Mouse (Mus musculus): ENCODE results near the gene Drd4.
"Not testable (repeated sequence)": the region's sequence is repeated elsewhere in the genome, so short reads cannot be mapped to it uniquely, and the experiment has no call there.

Gene Drd4

DNA sequence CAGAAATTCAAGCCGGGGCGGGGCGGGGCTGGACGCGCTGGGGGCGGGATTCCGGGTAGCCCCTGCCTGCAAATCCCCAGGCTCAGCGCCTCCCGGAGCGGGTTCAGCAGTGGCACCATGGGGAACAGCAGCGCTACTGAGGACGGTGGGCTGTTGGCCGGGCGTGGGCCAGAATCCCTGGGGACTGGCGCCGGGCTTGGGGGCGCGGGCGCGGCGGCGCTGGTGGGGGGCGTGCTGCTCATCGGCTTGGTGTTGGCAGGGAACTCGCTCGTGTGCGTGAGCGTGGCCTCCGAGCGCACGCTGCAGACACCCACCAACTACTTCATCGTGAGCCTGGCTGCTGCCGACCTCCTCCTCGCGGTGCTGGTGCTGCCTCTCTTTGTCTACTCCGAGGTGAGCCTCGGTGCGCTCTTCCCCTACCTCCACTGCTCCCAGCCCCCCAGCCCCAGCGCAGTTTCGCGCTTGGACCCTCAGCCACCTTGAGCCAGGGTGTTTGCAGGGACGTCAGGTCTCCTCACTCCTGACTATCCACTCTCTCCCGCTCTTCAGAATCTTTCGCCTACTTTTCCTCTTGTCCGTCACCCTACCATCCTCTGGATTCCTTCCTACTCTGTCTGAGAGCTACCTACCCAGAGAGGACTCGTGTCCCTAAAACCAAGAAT is at the start of gene Drd4:
Gene Drd4 (plus strand): TSS at position 86 of the 662 bp plus-strand sequence.
- no peak for DNase-seq (ENCODE audit: low spot score in 2 of 2)

DNA sequence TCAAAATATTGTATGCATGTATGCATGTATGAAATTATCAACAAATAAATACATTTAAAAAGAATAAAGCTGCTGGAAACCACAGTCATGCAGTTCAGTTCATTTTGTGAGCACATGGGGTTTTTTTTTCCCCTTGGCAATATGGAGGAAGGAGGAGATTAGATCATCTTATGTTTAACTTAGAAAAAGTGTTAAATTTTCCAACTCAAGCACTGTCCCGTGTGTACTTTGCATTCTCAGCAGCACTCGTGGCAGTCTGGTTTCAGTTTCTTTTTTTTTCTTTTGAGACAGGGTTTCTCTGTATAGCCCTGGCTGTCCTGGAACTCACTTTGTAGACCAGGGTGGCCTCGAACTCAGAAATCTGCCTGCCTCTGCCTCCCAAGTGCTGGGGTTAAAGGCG is 41.3 kb upstream of the Drd4 start:
- not testable (repeated sequence) for DNase-seq (ENCODE audit: low spot score in 2 of 2)

DNA sequence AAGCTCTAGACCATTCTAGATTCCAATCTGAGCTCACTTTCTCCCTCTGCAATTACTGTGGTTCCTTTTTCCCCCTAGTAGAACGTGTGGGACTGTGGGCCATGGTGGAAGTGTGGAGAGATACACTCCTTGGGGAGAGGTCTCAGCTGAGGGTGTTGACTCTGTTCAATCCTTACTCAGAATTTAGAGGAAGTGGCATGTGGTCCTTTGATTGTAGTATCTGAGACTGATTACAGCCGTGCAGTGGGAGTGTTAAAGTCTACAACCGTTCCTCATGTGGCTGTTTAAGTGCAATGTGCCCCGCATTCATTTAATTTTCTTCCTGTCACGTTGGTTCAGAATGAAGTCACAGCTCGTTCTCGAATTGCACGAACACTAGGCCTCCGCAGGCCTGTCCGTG is 35.6 kb upstream of the Drd4 start:
- no peak for DNase-seq (ENCODE audit: low spot score in 2 of 2)

DNA sequence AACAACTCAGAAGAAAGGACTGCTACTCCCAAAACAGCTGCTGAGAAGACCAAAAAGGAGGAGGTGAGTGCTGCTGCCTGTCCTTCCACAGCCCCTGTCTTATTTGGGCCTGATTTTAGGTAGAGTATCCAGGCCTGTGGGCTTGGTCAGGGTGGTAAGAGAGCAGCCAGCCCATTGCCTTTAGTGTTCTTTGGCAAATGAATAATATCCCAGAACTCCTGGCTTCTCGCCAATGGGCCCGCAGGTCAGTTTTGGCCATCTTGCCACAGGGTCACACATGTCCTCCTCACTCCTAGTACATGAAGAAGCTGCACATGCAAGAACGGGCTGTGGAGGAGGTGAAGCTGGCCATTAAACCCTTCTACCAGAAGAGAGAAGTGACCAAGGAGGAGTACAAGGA is 30.3 kb upstream of the Drd4 start:
- DNase-seq (ENCODE audit: low spot score in 2 of 2), result no peak

DNA sequence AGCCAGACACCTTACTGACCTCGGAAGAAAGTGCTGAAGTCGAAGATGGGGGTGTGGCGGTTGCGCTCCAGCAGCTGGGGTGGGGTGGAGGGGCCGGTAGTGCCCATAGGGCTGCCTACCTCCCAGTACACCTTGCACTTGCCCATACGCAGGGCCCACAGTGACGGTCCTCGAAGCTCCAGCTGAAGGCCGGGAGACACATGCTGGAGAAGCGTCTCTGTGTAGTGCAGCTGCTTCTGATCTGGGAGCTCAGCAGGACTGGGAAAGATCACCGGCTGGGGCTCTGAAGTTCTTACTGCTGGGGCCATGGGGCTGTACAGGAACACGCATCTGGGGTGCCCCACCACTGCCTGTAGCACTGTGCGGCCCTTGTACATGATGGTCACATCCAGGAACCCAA is 28.2 kb upstream of the Drd4 start:
- DNase-seq (ENCODE audit: low spot score in 2 of 2), result no peak

DNA sequence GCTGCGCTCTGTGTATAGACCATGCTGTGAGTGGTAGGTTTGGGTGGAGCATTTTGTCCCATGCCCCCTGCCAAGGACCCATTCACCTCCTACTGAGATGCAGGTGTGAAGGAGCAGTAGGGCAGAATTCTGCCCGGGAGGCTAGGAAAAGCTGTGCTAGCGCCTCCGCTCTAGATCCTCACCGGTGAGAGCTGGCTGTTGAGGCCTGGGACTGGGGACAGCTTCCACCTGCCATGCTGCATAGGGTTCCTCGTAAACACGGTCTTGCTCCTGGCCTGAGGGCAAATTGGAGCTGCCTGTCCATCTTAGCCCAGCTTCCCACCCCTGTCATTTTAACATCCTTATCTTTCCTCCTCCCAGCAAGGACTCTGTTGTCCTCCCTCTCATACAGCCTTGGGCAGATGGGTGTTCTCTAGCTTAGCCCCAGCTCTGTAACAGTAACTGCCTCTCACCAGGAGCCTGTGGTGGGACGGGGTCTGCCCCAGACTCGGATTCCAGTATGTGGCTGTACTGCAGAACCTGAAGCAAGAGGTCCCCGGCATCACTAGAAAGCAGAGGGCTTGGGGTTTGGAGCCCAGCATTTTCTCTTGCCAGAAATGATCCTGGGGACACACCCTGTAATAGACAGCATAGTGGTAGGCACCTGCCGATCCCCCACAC is 27.6 kb upstream of the Drd4 start:
- DNase-seq (ENCODE audit: low spot score in 2 of 2), result no peak

DNA sequence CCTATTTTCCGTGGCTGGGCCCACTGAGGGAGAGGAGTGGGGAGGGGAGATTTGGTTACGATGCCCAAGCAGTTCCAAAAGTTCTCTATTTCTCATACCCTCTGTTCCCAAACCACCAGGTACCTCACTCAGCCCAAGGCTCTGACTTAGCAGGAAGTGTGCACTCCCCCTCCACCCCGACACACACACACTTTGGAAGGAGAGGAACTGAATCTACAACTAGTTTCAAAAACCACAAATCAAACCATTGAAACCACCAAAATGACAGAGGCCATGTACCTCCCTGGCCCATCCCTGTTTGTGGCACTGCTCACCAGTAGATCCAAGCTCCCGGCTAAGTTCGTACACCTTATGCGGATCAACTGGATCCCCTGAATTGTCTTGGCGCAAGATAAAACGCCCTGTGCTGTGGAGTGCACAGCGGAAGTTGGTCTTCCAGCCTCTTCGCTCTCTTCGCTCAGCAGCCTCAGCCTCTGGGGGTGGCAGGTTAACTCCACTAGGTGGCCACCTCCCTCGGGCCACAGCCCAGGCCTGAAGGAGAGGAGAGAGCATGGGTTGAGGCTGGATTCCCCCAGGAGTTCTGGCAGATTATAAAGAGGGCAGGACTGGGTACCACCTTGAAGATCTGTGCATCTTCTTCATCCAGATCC is 26.9 kb upstream of the Drd4 start:
- DNase-seq (ENCODE audit: low spot score in 2 of 2), result no peak

DNA sequence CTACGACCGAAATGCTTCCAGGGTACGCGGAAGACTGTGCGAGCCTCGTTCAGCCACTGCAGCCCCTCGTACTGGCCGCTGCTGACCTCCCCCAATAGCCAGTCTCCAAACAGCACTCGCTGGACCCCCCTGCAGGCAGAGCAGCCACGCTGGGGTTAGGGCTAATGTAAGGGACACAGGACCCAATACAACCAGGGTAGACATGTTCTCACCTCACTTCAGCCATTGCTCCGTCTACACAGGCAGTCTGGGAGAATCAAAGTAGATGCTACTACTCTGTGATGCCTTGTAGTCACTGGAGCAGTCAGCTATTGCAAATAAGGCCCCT is 26.4 kb upstream of the Drd4 start:
- no peak for DNase-seq (ENCODE audit: low spot score in 2 of 2)

DNA sequence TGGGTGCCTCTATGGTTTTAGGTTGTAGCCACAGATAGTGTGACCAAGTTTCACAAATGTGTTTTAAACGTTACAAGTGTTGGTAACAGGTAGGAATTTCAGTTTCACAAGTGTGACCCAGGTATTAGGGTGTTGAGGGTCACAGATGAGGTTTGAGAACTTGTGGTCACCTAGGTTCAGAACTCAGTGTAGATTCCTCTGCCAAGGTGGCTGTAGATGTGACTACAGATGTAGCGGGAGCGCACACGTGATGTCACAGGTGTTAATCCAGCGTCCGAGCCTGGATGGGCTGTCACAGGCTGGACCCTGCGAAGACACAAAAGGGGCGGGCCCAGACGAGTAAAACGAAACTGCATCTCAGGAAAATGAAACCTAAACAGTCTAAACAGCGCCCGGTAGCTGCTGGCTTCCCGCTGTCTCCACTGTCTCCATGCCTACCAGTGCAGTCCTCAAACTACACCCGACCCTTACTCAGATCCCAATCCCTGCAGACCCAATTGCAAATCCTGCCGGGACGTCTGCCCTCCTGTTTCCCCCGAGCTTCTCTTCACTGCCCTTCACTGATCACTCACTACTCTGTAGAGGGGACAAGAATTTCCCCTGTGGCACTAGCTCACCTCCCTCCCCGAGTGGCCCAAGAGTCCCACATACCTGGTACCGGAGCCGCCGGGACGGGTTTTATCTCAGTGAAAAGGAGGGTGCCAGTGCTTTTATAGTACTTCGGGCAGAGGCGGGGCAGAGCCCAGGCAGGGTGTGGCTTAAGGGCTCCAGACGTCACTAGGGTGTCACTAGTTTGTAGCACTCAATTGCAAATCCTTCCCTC is 25.9 kb upstream of the Drd4 start, which contains the start of gene Irf7:
Gene Irf7 (minus strand): TSS at position 743 of the 823 bp plus-strand sequence.
- DNase-seq (ENCODE audit: low spot score in 2 of 2), result peak; percentile 68

DNA sequence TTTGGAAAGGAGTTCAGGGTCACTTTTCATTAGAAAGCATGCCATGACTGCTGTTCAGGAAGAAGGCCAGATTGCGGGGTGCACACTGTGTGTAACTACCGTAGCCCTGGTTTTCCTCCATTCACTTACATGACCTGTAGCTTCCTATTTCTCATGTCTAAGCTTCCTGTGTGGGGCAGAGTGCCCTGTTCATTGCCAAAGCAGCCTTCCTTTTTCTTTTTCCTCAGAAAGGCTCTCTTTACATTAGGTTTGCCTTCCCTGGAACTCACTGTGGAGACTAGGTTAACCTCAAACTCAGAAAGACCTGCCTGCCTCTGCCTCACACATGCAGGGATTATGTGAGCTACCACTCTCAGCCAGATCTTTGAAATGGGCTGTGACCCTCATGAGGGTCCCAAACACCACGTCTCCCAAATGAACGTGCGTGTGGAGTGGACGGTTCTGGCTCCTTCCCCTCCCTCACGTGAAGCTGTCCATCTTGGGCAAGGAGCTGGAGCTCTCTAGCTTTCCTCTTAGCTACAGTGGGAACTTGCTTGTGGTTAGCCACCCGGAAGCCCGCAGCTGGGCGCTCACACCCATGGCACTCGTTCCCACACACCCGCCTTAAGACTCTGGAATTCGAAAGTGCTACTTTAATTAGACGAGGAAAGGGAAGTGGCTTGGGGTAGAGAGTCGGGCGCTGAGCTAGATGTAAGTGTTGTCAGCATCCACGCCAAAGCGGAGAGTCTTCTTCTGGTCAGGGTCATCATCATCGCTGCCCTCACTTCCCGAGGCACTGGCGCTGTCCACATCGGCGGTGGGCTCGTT is 23.1 kb upstream of the Drd4 start:
- DNase-seq (ENCODE audit: low spot score in 2 of 2), result no peak

DNA sequence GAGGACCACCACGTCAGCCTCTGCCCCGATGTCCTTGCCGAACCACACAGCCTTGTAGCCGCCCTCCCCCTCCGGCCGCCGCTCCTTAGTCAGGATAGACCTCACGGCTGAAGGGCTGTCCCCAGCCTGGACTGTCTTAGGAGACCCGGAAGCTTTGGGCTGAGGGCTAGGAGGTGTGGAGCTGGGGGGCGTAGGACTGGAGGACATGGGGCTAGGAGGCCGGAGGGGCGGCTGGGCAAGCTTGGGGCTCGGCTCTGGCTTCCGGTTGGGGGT is 22.6 kb upstream of the Drd4 start:
- DNase-seq (ENCODE audit: low spot score in 2 of 2), result no peak

DNA sequence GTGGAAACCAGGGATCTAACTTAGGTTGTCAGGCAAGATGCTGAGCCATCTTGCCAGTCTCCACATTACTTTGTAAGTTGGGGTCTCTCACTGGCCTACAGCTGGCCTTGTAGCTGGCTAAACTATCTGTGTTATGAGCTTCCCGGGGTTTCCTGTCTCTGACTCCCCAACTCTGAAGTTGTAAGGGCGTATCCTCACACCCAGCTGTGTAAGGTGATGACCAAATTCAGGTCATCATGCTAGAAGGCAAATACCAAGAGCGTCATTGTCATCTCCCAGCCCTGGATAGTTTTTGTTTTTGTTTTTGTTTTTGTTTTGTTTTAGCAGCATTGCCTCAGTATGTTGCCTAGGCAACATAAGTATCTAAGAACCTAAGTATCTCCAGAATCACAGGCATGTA is 21.2 kb upstream of the Drd4 start:
- DNase-seq (ENCODE audit: low spot score in 2 of 2), result no peak

DNA sequence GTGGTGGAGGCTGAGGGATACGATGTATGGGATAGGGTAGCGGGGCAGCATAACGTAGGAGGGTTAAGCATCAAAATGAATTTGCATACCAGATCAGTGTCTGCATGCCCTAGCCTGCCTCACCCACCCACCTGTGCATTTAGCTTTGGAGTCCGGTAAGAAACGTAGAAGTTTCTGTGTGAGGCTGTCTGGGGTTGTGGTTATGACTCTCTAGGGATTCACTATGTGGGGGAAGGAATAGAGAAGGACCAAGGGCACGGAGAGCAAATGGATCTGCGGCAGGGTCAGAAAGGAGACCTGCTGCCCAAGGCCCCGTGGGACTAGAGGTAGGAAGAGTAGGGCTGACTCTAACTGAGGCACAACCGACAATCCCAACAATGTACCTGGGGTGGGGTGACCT is 16.4 kb upstream of the Drd4 start:
- no peak for DNase-seq (ENCODE audit: low spot score in 2 of 2)

DNA sequence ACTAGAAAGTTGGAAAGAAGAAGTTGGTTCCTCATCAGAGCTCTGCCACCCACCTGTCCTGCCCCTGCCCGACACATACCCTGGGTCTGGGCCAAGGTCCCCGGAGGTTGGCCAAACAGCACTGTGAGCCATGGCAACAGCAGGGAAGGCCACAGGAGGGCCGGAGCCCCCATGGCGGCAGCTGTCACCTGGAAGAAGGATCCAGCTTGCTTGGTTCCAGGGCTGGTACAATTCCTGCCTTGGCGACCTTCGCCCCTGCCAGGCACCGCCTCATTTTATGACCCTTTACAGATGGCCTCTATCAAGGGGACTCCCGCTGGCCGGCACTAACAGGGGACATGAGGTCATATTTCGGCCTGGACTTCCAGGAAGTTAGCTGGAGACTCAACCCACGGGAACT is 15.3 kb upstream of the Drd4 start, which contains the start of gene Cdhr5:
Gene Cdhr5 (minus strand): TSS at position 241 of the 400 bp plus-strand sequence.
- no peak for DNase-seq (ENCODE audit: low spot score in 2 of 2)

DNA sequence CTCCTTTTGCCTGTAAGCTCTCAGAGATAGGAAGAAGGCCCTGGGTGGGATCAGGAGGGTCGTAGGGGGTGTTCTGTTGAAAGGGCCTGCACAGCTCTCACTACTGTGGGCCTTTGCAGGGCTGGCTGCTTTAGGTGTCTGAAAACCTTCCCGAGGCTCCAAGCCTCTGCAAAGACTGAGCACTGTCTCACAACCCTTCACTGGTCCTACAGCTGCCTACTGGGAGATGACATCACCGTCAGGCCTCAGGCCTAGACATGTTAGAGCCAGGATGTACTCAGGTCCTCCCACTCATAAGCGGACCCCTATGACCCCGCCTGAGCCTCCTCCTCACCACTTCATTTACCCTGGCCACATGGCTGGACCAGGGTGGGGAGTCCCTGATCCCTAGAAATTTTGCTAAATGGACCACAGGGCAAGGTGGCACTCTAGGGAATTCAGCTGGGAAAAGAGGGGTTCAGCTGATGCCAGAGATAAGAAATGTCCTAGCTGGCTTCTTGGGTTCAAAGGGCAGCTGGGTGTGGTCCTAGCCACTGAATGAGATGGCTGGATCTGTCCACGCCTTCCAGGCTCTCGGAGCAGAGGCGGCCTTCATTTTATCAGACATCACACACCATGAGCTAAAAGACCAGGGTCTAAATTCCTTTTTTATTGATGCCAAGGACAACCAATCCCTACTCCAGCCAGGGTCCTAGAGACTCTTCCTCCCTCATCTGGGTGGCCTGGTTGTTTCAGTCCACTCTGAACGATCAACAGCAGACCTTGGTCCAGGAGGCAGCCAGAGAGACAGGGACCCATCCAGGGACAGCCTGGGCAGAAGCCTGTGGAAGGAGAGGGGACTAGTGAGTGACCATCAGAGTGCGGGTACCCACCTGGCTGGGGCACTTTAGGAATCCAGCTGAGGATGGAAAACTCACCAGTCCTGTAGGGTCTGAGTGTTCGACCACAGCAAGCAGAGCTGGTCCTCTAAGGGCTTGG is 13.8 kb upstream of the Drd4 start:
- DNase-seq (ENCODE audit: low spot score in 2 of 2), result no peak

DNA sequence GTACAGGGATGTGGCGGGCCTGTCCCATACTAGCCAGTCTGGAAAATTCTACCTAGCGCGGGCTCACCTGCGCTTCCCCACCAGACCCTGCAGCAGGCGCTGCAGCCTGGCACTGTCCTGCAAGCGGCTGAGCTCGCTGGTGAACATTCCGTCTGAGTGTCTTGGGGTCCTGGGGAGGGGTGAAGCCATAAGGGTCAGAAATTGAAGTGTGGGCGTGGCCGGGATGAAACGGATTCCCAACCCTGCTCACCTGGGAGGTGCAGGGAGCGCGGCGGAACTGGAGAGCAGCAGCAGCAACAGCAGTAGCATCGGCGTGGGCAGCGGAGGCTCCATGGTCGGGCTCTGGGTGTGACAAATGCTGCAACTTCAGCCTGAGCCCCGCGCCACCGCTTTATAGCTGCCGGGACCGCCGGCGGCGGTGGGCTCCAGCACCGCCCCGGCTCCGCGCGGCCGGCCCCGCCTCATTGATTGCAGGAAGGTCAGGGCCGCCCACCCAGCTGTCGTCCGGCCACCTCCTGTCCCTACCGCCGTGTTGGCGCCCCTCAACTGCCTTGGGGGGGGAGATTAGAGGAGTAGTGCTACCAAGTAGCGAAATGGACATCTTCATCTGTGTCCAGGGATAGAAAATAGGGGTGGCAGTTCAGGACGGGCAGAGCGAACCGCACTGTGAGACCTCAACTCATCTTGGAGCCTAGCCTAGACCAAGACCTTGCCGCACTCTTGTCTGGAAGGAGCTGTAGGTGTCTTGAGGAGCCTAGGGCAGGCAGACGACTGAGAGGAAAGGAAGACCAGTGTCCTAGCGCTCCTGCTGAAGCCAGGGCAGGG is 12.8 kb upstream of the Drd4 start, which contains the start of gene Sct:
Gene Sct (minus strand): TSS at position 368 of the 825 bp plus-strand sequence.
- DNase-seq (ENCODE audit: low spot score in 2 of 2), result no peak

DNA sequence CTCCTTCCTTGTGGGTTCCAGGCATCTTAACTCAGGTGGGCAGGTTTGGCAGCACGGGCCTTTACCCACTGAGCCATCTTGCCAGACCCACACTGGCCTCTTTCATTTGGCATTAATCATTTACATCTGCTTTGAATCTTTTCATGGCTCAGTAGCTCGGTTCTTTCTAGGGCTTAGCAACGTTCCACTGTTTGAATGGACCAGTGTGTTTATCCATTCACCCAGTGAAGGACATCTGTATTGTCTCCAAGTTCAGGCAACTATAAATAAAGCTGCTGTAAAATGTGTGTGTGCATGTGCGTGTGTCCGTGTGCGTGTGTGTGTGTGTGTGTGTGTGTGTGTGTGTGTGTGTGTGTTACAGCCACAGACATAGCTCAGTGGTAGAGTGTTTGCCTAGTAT is 10.4 kb upstream of the Drd4 start:
- DNase-seq (ENCODE audit: low spot score in 2 of 2), result no peak

DNA sequence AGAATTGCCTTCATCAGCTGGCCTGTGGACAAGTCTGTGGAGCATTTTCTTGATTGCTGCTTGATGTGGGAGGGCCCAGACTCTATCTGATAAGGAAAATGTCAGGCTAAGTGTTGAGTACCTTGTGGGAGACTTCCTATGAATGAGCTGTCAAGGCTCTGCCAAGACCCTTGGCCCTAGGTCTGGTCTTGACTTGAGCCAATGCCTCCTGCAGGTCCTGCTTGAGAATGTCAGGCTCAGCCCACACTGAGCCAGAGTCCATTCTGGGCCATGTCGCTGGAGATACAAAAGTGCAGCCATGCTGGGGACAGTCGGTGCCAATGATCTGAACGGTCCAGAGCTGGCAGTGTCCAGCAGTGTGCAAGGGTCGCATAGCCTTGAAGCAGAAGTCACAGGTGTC is 9.1 kb upstream of the Drd4 start:
- no peak for DNase-seq (ENCODE audit: low spot score in 2 of 2)

DNA sequence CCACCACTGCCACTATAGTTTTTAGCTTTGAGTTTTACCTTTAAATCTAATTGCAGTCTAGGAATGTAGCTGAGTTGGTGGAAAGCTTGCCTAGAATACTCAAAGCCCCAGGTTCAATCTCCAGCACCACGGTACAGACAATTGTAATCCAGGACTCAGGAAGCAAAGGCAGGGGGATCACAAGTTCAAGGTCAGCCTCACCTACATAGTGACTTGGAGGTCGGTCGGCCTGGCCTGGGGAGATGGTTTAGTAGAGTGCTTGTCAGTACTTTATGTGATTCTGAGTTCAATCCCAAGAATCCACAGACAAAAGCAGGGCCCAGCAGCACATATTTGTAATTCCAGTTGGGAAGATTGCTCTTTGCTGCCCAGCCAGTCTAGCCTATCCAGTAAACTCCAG is 3.8 kb upstream of the Drd4 start:
- no peak for DNase-seq (ENCODE audit: low spot score in 2 of 2)
